Mouse (Mus musculus) cerebellum, adult (tissue): ENCODE data around the gene Defb19.
A peak's percentile ranks its signal among the peaks of the same experiment; 100 is the strongest.

Experiments used
- ATAC-seq: cut with Nextera tagmentation; 2 replicates; pipeline ENCODE4 v1.9.2; 2017; ENCODE audit warnings: mild to moderate bottlenecking, moderate library complexity, mixed read lengths; ENCODE audit not compliant: insufficient number of reproducible peaks, low FRiP score, low TSS enrichment

The Defb19 gene

DNA sequence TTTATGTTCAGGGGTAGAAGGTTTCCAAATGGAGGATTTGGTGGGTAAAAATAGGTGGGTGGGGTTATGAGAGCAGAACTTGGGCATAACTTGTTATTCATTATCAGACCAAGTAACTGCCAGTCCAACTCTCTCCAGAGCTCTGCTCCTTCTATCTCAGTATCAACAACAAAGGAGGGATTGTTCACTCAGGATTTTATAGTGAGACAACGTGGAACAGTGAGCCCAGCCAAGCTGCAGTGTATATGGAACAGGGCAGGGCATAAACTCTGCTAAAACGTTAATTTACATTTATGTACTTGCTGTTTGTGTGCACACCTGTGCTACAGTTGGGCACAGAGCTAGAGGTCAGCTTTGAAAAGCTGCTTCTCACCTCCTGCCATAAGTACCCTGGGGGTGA lies 8.3 kb upstream of the Defb19 start:
- no peak for ATAC-seq

DNA sequence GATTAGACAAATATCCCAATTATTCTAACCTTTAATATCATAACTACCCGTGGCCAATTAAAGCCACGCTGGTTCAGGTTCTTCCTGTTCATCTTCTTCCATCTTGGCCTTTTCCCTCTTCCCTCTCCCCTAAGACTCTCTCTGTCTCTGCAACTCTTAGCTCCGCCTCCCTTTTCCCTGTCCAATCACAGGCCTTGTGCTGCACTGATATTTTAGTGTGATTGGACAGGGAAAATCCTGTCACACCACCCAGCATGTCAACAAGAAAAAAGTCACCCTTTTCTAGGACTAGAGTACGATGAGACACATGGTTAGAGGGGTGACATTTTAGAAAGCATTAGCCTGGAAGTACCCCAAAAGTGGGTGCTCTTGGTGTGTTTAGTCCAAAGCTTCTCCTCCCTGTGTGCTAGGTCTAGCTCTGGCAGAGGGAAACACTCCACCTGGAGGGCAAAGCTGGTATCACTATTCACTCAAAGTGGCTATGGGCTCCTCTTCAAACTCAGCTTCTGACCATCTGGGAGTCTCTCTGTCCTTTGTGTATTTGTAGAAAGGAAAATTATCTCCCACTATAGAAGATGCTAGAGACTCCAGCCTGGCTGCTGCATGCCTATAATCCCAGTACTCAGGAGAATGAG lies 6.9 kb upstream of the Defb19 start:
- ATAC-seq: no peak

DNA sequence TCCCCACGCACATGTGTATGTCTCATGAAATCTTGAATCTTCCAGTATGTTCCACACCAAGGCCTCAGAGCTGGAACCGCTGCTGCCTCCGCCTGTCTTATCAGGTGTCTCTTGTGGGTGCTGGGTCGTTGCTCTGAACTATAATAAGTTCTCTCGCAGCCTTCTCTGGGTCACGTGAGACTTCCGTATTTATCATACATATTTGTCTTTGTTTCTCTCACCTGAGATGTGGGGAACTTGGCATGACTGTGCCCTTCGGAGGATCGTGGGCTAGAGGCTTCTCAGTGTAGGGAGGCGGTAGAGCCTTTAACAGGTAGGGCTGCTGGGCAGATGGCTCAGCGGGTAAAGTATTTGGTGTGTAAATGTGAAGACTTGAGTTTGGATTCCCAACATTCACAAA lies 500 bp upstream of the Defb19 start:
- ATAC-seq: no peak

DNA sequence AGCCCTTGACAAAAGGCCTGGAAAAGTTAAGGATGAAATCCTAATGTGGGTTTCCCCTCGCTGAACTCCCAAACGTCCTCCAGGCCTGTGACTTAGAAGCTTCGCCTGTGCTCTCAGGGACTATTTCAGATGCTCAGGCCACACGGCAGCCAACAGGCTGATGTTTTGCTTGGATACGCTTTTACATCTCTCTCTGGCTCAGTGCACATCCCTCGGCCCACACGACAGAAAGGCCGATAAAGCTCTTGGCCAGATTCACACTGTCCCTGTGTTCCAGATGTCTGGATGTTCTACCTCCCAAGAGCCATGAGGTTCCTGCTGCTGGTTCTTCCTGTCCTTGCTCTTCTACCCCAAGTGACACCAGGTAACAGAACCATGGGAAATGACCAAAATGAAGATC lies 6.6 kb downstream of the Defb19 start:
- no peak for ATAC-seq

DNA sequence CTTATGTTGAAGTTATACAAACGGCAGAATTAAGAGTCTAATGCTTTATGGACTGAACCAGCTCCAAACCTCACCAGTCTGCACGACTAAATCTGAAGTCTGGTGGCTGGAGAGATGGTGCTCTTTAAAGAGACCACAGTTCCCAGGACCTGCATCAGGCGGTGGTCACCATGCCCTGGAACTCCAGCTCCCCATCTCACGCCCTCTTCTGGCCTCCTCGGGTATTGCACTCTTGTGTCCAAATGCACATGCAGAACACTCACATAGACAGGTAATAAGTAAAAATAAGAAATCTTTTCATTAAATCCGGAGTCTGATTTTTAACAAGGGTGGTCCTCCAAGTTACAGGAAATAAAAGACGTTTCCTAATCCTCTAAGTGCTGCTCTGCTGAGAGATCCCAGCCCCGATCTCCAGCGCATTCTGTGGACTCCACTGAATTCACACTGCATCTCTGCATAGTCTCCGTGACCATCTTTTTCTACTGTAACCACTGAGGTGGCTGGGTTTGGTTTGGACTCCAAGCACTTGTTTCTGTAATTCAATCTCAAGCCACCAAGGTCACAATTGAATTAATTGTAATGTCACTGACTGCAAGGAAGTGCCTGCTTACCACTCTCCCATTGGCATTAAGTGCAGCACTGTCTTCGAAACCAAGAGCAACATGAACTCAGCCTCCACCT lies 7.9 kb downstream of the Defb19 start, which contains the start of gene Defb21:
Gene Defb21, plus strand, starts transcription at position 631 of the 681 bp plus-strand sequence.
- ATAC-seq: no peak

DNA sequence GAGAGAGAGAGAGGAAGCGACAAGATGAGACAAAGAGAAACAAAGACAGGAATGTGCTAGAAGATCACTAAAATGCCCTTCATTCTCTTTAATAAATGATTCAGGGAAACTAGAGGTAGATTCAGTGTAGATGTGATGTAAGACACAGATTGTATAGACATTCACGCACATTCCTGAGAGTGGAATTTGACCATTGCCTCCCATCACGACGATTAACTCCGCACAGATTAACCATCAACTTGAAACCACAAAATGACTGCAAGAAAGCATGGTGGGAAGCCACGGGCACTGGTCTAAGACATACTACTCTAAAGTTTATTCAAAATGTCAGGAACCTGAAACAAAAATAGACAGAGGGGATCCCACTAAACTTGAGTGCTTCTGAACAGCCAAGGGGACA lies 9.8 kb downstream of the Defb19 start:
- no peak for ATAC-seq

DNA sequence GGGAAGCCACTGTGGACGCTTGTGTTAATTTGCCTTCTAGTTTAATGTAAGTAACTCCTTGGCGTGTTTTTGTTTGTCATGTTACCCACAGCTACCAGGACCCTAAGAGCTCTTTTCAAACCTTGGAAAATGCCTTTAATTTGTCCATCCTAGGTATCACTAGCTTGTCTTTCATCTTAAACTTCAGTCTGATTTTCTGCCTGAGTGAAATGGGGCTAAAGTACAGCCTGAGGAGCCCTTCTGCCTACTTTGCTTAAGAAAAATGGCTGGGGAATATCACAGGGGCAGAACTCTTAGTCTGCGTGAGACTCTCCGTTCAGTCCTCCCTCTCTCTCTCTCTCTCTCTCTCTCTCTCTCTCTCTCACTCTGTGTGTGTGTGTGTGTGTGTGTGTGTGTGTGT lies 10.2 kb downstream of the Defb19 start:
- no peak for ATAC-seq

DNA sequence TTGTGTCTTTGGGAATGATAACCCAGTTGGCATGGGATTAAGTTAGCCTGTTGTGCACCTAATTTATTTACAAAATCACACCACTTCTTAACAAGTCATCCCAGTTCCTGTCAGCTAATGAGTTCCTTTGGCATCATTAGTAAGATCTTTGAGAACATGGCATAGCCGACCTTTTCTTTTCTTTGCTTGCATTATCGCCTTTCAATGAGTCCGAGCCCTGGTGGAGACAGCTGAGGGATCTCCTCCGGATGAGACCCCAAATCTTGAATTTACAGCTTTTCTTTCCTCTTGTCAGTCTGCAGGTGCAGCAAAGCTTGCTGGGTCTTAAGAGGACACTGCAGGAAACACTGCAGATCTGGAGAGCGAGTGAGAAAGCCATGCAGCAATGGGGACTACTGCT lies 11.1 kb downstream of the Defb19 start, which contains the start of gene Gm17416:
Gene Gm17416, plus strand, starts transcription at position 301 of the 400 bp plus-strand sequence.
- ATAC-seq: no peak

DNA sequence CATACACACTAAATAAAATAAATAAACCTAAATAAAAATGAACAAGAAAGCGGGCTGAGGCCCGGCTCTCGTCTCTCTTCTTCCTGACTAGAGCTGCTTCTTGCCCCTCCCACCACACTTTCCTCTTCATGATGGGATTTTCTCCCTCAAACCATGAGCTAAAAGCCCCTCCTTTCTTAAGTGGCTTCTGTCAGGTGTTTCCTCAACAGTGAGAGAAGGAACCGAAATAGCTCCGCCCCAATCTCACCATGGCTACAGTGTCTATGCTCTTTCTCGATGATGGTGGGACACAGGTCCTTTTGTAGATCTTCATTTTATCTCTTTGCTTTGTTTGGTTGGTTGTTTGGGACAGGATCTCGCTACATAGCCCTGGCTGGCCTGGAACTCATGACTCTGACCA lies 23.5 kb downstream of the Defb19 start:
- no peak for ATAC-seq

DNA sequence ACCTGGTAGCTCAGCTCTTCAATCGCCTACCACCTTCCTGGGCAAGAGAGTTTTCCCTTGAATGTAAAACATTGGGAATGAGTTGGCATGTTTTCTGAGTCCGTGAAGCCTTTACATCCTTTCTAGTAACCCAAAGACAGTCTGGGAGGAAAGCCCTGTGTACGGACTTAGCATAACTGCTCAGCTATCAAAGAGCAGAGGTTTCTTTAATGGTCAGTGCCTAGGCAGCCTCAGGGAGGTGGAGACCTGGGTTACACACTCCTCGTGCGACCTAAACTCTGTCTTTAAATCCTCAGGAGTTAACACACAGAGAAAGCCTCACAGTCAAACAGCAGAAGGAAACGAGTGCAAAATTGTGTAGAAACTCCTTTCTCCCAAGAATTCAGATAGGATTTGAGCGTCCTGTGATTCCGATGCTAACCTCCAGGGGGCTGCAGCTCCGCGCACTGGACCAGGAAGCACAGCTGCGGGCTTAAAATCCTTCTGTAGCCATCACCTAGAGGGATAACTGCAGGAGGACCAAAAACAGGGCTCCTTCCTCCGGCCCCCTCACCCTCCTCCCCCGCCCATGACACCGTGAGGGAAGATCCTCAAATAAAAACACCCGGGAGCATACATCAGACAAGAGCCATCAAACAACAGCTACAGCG lies 26.2 kb downstream of the Defb19 start:
- peak; percentile 74 for ATAC-seq

DNA sequence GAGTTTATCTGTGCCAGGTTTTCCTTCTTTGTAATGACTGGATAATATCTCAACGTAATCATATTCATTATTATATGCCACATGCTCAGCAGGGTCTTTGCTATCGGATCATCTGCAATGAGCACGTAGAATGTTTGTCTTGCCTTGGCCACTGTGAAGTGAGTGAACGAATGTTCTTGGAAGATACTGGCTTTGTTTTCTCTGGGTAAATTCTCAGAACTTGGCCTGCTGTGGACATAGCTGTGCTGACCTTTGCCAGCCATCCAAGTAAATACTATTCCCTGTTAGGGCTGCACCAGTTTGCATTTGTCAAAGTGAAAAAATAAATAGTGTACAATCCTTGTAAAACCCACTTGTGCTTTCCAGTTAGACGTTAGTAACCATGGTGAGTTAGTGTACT lies 32.0 kb downstream of the Defb19 start:
- ATAC-seq: no peak

DNA sequence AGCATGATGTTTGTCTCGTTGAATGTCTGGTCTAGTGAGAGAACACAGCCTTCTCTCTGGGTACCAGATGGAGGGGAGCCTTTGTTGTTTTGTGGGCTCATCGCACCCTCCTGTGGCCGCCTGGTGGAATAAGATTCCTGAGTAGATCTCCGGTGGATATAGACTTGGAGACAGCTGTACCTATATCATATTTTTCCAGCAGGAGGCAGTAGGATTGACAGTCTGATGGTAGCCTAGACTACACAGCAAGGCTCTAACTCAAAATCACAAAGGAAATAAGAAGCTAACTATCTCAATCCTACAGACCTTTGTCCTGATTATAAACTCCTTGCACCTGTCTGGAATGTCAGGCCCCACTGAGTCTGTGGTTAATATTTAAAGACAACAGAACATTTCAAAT lies 35.4 kb downstream of the Defb19 start:
- no peak for ATAC-seq

DNA sequence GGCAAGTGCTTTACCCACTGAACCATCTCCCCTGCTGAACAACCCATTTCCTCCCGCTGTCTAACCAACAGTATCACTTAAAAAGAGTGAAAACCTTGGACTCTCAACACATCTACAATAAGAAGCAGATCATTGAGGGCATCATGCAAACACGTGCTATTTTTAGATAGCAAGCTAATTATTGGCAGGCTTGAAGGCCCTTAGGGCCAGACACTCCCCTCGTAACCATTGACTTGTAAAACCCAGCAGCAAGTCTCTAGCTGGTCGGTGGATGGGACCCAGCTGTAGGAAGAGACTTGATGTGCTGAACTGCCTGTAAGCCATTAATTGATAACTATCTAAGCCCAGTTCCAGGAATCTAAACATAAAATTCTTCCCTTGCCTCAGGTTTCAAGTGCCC lies 36.6 kb downstream of the Defb19 start:
- no peak for ATAC-seq

DNA sequence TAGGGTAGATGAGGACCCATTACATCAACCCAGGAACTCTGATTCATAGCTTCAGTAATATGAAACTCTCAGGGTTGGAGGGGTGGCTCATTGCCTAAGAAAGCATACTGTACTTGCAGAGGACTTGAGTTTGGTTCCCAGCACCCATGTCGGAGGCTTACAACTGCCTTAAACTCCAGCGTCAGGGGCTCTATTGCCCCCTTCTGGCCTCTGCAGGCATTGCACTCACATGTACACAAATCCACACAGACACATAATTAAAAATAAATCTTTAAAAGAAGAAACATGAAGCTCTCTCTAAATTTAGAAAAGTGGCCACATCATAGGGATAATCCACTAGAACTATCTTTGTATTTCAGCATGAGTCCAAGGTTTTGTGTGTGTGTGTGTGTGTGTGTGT lies 37.2 kb downstream of the Defb19 start:
- ATAC-seq: no peak

DNA sequence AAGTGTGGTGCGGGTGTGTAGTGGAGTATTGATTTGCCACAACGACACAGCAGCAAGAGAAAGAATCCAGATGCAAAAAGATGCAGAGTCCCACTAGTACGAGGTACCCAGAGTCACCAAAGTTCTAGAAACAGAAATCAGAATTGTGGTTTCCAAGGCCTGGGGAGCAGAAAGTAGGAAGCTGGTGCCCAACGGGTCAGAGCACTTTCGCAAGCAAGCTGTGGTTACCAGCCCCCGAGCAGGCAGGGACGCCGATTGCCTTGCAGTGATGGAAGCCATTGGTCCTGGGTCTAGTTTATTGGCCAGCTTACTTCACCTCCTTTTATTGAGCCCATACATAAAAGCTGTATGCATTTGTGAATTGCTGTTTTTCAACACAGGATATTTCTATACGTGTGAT lies 38.1 kb downstream of the Defb19 start:
- ATAC-seq: no peak

DNA sequence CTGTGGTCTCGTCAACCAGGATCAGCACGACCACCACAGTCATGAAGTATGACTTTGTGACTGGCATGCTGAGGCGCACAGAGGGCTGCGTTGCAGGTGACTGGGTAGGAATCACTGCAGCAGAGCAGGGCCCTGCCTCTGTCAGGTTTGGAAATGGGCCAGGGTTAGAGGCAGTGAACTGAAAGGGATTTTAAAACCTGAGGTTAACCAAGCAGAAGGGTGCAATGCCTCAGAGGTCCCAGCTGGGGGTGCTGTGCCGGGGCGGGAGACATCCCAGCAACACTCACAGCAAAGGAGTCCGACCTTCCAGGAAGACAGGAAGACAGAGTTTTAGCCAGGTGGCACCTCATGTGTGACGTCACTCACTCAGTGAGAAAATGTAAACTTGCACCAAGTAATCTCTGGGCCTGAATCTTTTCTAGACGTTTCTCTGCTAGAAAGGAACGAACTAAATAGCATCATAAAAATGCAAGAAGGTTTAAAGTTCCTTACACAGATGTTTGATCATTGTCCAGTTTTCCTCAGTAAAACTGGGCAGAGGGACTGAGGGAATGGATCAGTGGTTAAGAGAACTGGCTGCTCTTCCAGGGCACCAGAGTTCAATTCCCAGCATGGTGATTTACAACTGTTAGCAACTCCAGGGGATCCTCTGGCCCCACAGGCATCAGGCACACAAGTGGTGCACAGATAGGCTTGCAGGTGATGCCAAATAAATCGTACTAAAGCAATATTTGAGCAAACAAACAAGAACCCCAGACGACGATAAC lies 40.0 kb downstream of the Defb19 start, which contains the start of gene Defb29:
Gene Defb29, minus strand, starts transcription at position 155 of the 767 bp plus-strand sequence.
- no peak for ATAC-seq
